8 mouse cellular contexts compared by ENCODE assay signal in the genomic region with DNA sequence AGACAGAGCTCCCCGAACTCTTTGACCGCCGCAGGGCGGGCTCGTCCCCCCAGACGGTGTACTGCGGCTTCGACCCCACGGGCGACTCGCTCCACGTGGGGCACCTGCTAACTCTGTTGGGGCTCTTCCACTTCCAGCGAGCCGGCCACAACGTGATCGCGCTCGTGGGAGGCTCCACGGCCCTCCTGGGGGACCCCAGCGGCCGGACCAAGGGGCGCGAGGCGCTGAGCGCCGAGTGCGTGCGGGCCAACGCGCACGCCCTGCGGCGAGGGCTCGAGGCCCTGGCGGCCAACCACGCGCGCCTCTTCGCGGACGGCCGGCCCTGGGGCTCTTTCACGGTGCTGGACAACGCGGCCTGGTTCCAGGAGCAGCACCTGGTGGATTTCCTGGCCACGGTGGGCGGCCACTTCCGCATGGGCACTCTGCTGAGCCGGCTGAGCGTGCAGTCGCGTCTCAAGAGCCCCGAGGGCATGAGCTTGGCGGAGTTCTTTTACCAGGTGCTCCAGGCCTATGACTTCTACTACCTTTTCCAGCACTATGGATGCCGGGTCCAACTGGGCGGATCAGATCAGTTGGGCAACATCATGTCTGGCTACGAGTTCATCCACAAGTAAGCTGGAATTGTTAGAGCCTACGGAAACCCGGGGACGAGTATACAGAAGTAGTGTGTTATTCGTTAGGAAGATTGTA. TPM values are rescaled to one million over a fixed set of nuclear protein-coding genes. Genes with fewer than 3 reads are reported as not detected.
DNase-seq lines count a peak whose midpoint lies in the region; ATAC-seq and TF ChIP-seq lines count a peak whose summit lies in the region.

No protein-coding gene starts in this region.

- H3K4me1 ChIP-seq in forebrain, embryonic 12.5 days, result peaks cover 15% of the 10 kb centered on the region
- H3K4me1 ChIP-seq in heart, postnatal 0 days (ENCODE audit: control insufficient read depth, insufficient read depth), result peaks cover 12% of the 10 kb centered on the region

- ATAC-seq in forebrain, embryonic 12.5 days (ENCODE audit: low FRiP score), result peak; percentile 66
- ATAC-seq in heart, postnatal 0 days (ENCODE audit: insufficient read depth, low read depth), result peak; percentile 43

- TF ChIP-seq CTCF in heart, postnatal 0 days (IDR thresholded peaks at IDR 0.05; ENCODE audit: low read depth), result no peak
- TF ChIP-seq CTCF in layer of hippocampus, adult 2 months (conservative IDR thresholded peaks at IDR 0.05), result no peak

- H3K4me2 ChIP-seq in forebrain, embryonic 12.5 days, result peak overlapping the region; percentile 78
- peak overlapping the region; percentile 94 for H3K4me2 ChIP-seq in heart, postnatal 0 days (ENCODE audit: low read depth, low read length)

- H3K4me3 ChIP-seq in forebrain, embryonic 12.5 days (replicated peaks), result peak overlapping the region; percentile 95
- H3K4me3 ChIP-seq in heart, postnatal 0 days (ENCODE audit: low read depth, low read length), result peak overlapping the region; percentile 78
- H3K4me3 ChIP-seq in layer of hippocampus, adult 2 months, result peak overlapping the region; percentile 94

- no peak for TF ChIP-seq EP300 in heart, postnatal 0 days (IDR thresholded peaks at IDR 0.05; ENCODE audit: low read depth)

- no peaks in the 10 kb centered on the region for H3K27me3 ChIP-seq in forebrain, embryonic 12.5 days
- H3K27me3 ChIP-seq in heart, postnatal 0 days (ENCODE audit: control insufficient read depth, insufficient read depth, low read length), result no peaks in the 10 kb centered on the region

- peak overlapping the region; percentile 85 for H3K9ac ChIP-seq in forebrain, embryonic 12.5 days
- peak overlapping the region; percentile 69 for H3K9ac ChIP-seq in heart, postnatal 0 days (replicated peaks; ENCODE audit: low read depth, low read length)

- peaks cover 19% of the 10 kb centered on the region for H3K36me3 ChIP-seq in forebrain, embryonic 12.5 days (replicated peaks)
- H3K36me3 ChIP-seq in heart, postnatal 0 days (replicated peaks; ENCODE audit: control insufficient read depth, insufficient read depth, low read length), result peaks cover 18% of the 10 kb centered on the region

- no peaks in the 10 kb centered on the region for H3K9me3 ChIP-seq in forebrain, embryonic 12.5 days
- H3K9me3 ChIP-seq in heart, postnatal 0 days (replicated peaks; ENCODE audit: control insufficient read depth, low read length), result no peaks in the 10 kb centered on the region

- peak overlapping the region; percentile 91 for H3K27ac ChIP-seq in forebrain, embryonic 12.5 days
- H3K27ac ChIP-seq in heart, postnatal 0 days (ENCODE audit: low read depth), result peak overlapping the region; percentile 94
- peak overlapping the region; percentile 95 for H3K27ac ChIP-seq in layer of hippocampus, adult 2 months

- DNase-seq in MN1 (ENCODE audit: low spot score), result peak; percentile 71
- peak; percentile 22 for DNase-seq in c-Kit-positive CD71-negative TER-119-negative erythroid progenitor cells, embryonic 14.5 days (ENCODE audit: low read depth)
- DNase-seq in heart, postnatal 0 days (ENCODE audit: low spot score), result peak; percentile 27
- peak in 1 of 2 experiments; percentile 17 for DNase-seq in layer of hippocampus, adult 2 months (ENCODE audit: low spot score in 2 of 2)
- peak; percentile 36 for DNase-seq in lung, postnatal 14 days
- peak; percentile 19 for DNase-seq in retina, postnatal 7 days (ENCODE audit: low read depth, low spot score)
- peak; percentile 39 for DNase-seq in urinary bladder, postnatal 25 days (ENCODE audit: low spot score)

- WGBS in forebrain, embryonic 12.5 days, result under 1% methylated on average over 59 of the region's 61 CpGs
- under 1% methylated on average over 61 of the region's 61 CpGs for WGBS in heart, postnatal 0 days

RNA-seq across cellular contexts. Expression of a gene that starts 0.5 kb away (rescaled TPM):
- 38.6 and 42.3 TPM in 2 replicates for polyA plus RNA-seq in forebrain, embryonic 12.5 days (2016; fragmentation: Nextera tagmentation; extraction: Ambion mirVana)
- total RNA-seq in heart, postnatal 0 days (2014; rRNA removed; ENCODE audit: low replicate concordance), result 73.4 and 75.8 TPM in 2 replicates
- 30.7 and 31.3 TPM in 2 replicates for polyA plus RNA-seq in heart, postnatal 0 days (2015; fragmentation: Nextera tagmentation; extraction: Ambion mirVana)
- 10 to 100 TPM; 23.5 TPM for total RNA-seq in layer of hippocampus, adult 2 months (2021)

RNA-seq across cellular contexts. Expression of a gene that starts 55.5 kb away (rescaled TPM):
- polyA plus RNA-seq in forebrain, embryonic 12.5 days (2016; fragmentation: Nextera tagmentation; extraction: Ambion mirVana), result 77.8 and 80.5 TPM in 2 replicates
- total RNA-seq in heart, postnatal 0 days (2014; rRNA removed; ENCODE audit: low replicate concordance), result 49.6 and 55.3 TPM in 2 replicates
- 64.6 and 66.1 TPM in 2 replicates for polyA plus RNA-seq in heart, postnatal 0 days (2015; fragmentation: Nextera tagmentation; extraction: Ambion mirVana)
- 100 to 1,000 TPM; 195 to 205 TPM for total RNA-seq in layer of hippocampus, adult 2 months (2021)
